Mouse (Mus musculus): Measurements from ENCODE around the gene Wapl. TPM values are rescaled to one million over a fixed set of nuclear protein-coding genes. Genes with fewer than 3 reads are reported as not detected.
A peak's percentile ranks its signal among the peaks of the same experiment; 100 is the strongest.

The Wapl gene
- polyA plus RNA-seq, 1 experiment from 2014 or later: 66.3 TPM

DNA sequence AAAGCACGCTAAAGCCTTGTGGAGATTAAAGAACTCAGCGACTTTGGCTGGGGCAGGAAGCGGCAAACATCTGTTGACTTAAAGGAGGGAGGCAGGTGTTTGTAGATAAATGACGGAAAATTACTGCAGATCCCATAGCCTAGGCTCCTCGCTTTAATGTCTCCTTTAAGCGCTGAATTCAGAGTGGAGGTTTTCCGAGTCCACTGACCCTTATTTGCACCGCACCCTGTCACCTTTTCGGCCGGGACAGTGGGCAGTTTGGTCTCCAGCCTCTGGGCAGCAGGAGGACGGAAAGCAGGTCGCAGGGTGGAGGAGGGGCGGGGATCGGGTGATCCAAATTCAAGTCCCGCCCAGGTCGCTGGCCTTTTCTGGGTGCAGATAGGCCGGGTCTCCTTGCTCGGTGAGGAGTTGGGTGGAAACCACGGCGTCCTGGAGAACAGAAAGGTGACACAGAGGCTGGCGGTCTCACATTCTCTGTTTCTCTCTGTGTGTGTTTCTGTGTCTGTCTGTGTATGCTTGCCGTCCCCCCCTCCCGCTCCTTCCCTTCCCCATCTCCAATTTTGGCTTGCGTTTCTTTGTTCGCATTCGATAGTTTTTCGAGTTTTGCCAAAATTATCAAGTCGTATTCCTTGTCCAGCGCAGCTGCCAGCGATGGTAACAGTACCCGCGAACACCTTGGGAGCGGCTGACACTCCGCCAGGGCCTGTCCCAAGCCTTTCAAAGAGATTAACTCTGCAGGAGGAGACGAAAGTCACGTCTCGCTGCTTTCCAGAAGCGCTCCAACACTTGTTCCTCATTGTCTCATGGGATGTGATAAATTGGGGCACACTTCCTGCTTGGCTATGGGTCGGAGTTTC lies 11.9 kb upstream of the Wapl start:
- no peaks in the 10 kb centered on the region for H3K27me3 ChIP-seq
- no peak for TF ChIP-seq CTCF (IDR thresholded peaks at IDR 0.05)
- CTCF ChIA-PET: no interaction called here
- in situ Hi-C loops (cut with MboI; ENCODE audit: low pct_unique_long_range_greater_than_20kb): no loop called here
- DNase-seq (ENCODE audit: low read depth, low spot score) (no peak), ATAC-seq (no peak)
- POLR2A ChIA-PET: no interaction called here

DNA sequence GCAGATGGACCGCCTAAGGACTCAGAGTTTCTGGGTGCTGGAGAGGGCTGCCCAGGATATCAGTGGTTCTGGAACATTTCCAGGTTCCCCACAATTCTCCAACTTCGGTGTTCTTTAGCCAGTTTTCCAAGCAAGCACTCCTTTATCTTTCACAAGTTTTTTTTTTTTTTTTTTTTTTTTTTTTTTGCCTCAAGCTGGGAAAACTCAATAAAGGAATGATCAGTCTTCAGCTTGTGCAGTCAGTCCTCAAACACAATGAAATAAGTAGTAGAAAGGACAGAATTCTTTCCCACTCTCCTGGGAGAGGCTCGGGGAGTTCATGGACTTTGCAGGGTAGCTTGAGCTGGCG lies 11.3 kb upstream of the Wapl start:
- TF ChIP-seq CTCF (IDR thresholded peaks at IDR 0.05): no peak
- CTCF ChIA-PET: no interaction called here
- ATAC-seq (no peak), DNase-seq (ENCODE audit: low read depth, low spot score) (no peak)
- H3K27me3 ChIP-seq: no peaks in the 10 kb centered on the region
- POLR2A ChIA-PET: no interaction called here
- in situ Hi-C loops (cut with MboI; ENCODE audit: low pct_unique_long_range_greater_than_20kb): no loop called here

DNA sequence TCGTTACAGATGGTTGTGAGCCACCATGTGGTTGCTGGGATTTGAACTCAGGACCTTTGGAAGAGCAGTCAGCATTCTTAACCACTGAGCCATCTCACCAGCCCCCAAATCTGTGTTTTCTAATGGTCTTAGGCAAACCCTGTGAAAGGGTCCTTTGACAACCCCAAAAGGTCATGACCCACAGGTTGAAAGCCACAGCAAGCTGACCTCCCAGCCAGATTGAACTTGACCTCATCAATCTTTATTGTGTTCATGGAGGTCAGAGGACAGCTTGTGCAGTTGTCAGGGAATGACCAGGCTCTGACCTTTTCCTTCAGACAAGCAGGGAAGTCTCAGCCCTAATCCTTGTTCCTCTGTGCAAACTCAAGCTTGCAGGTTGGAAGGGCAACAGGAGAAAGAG lies 10.3 kb upstream of the Wapl start:
- ChIA-PET CTCF (no interaction called here), POLR2A (no interaction called here)
- TF ChIP-seq CTCF (IDR thresholded peaks at IDR 0.05): no peak
- no peaks in the 10 kb centered on the region for H3K27me3 ChIP-seq
- DNase-seq (ENCODE audit: low read depth, low spot score): no peak
- no peak for ATAC-seq
- in situ Hi-C loops (cut with MboI; ENCODE audit: low pct_unique_long_range_greater_than_20kb): no loop called here

DNA sequence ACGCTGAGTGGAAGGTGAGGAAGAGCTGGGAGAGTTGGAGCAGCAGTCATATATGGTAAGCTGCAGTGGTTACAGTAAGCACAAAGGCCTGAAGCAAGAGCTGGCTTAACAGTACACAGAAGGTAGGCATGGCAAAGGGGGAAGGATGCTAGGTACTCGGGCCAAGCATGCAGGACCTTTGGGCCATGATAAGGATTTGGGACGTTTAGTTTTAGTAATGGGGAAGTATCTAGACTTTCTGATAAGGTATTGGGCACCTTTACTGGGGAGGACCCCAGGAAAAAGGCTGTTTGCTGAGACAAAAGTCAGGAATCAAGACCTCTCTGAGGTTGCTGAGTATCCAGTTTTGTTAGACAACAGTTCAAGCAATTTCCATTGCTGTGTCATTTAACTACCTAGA lies 4.6 kb upstream of the Wapl start:
- in situ Hi-C loops (cut with MboI; ENCODE audit: low pct_unique_long_range_greater_than_20kb): no loop called here
- ChIA-PET CTCF (no interaction called here), POLR2A (no interaction called here)
- TF ChIP-seq CTCF (IDR thresholded peaks at IDR 0.05): no peak
- ATAC-seq (no peak), DNase-seq (ENCODE audit: low read depth, low spot score) (no peak)
- H3K27me3 ChIP-seq: no peaks in the 10 kb centered on the region

DNA sequence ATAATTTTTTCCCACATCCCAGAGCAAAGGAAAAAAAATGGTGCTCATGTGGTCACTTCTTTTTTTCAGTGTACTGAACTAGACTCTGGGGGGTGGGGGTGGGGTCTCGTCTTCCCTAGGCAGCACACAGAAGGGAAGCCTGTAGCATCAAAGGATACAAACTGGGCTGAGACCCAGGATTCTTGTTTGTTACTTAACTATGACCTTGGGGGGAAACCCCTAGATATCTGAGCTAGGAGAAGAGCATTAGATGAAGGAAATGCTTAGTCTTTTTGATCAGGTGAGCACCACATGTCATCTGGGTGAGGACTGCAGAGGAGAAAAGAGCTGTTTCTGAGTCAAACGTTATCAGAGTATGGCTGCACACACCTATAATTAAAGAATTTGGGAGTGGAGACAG lies 3.5 kb upstream of the Wapl start:
- ChIA-PET CTCF (no interaction called here), POLR2A (no interaction called here)
- no peaks in the 10 kb centered on the region for H3K27me3 ChIP-seq
- in situ Hi-C loops (cut with MboI; ENCODE audit: low pct_unique_long_range_greater_than_20kb): no loop called here
- ATAC-seq: no peak
- no peak for TF ChIP-seq CTCF (IDR thresholded peaks at IDR 0.05)
- no peak for DNase-seq (ENCODE audit: low read depth, low spot score)

DNA sequence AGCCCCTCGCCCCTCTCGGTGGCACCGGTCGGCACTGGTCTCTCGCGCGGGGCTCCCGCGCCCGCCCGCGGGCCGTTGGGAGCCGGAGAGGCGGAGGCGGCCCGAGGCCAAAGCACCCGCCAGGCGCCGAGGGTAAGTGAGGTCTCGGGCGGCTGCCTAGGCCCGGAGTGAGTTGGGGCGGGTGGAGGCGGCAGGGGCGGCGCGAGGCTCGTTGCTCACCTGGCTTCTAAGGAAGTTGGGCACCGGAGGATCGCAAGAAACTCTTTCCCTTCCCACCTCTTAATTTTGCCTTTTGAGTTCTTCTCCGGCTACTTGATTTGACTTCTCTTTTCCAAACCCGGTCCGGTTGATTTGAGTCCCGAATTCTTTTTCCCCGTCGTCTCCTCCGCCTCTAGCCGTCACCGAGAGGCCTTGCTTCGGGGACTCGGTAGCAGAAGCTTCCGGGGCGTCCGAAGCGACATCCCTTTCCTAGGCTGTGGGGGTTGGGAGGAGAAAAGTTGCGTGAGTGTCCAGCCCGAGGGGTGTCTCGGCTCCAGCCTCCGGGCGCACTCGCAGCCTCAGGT lies 582 bp downstream of the Wapl start:
- no peak for TF ChIP-seq CTCF (IDR thresholded peaks at IDR 0.05)
- in situ Hi-C loops (cut with MboI; ENCODE audit: low pct_unique_long_range_greater_than_20kb): no loop called here

DNA sequence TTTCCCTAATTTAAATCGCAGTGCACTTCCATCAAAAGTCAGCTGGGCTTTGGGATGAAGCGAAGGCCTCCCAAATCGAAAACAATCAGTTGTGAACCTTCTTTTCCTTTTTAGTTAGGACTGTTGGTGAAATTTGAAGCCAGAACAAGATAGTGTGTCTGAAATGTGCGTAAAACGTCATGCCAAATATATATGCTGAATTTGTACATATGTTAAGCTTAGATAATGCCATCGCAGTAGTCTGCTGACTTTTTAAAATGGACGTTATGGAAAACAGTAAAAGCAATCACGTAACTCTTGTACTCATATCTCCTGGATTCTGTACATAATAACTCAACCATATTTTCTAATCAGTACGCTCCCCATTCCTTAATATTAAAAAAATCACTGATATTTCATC lies 1.2 kb downstream of the Wapl start:
- in situ Hi-C loops (cut with MboI; ENCODE audit: low pct_unique_long_range_greater_than_20kb): no loop called here
- ChIA-PET CTCF (no interaction called here), POLR2A (no interaction called here)
- no peak for TF ChIP-seq CTCF (IDR thresholded peaks at IDR 0.05)
- DNase-seq (ENCODE audit: low read depth, low spot score) (no peak), ATAC-seq (no peak)
- no peaks in the 10 kb centered on the region for H3K27me3 ChIP-seq

More for the DNA sequence above, 582 bp downstream of the Wapl start:
- ChIA-PET POLR2A (interaction anchor here (1.0 to 1.4 kb wide), 2 partner anchors 9 to 25 kb away, joined by 3 read pairs; no protein-coding TSS in a partner anchor), CTCF (no interaction called here)
- ATAC-seq (peak; percentile 37), DNase-seq (ENCODE audit: low read depth, low spot score) (no peak)
- H3K27me3 ChIP-seq: no peaks in the 10 kb centered on the region

DNA sequence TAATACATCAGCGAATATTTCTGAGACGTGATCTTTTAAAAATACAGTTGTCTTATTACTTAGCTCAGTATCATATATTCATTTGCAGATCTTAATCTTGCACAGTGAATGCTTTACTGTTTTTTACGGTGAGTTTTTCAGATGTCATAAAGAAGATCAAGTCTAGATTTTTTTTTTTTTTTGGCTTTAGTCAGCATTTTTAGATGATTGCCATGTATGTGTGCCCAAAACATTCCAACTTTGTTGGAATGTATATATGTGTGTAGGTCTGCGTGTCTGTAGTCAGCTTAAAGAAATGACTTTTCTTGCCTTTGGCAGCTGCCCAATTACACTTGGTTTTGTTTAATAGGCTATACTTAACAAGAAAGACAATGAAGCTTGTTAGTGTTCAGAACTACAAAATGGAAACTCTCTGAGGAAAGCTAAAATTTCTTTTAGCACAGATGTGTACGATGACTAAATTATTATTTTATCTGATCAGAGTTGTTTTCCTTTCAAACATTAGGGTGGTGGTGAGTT lies 1.7 kb downstream of the Wapl start:
- H3K27me3 ChIP-seq: no peaks in the 10 kb centered on the region
- POLR2A ChIA-PET: no interaction called here
- in situ Hi-C loops (cut with MboI; ENCODE audit: low pct_unique_long_range_greater_than_20kb): no loop called here
- ATAC-seq: no peak
- CTCF ChIA-PET: no interaction called here
- DNase-seq (ENCODE audit: low read depth, low spot score): no peak
- TF ChIP-seq CTCF (IDR thresholded peaks at IDR 0.05): no peak

DNA sequence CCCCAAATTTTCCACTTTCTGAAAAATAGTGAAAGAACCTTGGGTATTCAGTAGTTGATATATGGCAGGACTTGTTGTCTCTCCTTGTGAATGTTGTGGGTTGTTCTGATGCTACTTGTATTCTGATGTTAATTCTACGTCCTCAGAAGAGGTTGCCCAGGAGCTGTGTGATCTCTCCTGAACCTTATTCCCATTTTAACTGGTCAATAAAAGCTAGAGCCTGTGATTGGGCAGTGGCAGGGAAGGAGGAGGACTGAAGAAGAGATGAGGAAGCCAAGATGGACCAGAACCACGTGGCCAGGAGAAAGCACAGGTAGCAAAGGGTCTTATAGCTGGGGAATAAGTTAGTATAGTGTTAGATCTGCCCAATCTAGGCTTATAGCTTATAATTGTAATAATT lies 7.1 kb downstream of the Wapl start:
- POLR2A ChIA-PET: interaction anchor here (0.7 kb wide), 1 partner anchor 154 kb away, joined by 3 read pairs; no protein-coding TSS in a partner anchor
- in situ Hi-C loops (cut with MboI; ENCODE audit: low pct_unique_long_range_greater_than_20kb): loop anchor here (5.0 kb wide), 1 partner anchor 46 kb away; no protein-coding TSS in a partner anchor
- no peak for TF ChIP-seq CTCF (IDR thresholded peaks at IDR 0.05)
- CTCF ChIA-PET: no interaction called here
- no peaks in the 10 kb centered on the region for H3K27me3 ChIP-seq
- DNase-seq (ENCODE audit: low read depth, low spot score) (no peak), ATAC-seq (no peak)

DNA sequence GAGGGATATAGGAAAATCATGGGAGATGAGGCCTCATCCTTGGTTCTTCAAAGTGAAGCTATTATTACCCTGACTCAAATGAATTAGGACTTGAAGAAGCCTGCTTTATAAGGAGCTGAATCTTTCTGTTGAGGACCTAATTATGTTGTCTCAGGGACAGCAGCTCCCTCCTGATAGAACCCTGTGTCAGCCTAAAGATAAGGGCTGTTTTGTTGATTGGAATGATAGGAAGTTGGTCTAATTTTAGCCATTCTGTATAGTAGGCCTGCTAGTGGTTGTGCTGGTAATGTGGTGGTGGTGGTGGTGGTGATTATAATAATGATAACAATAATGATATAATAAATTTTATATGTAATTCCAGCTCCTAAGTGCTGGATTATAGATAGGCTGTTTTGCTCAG lies 11.3 kb downstream of the Wapl start:
- ChIA-PET POLR2A (interaction anchor here (0.6 kb wide), 1 partner anchor 9 kb away, joined by 3 read pairs; no protein-coding TSS in a partner anchor), CTCF (interaction anchor here (1.1 to 1.6 kb wide), 2 partner anchors 8 to 9 kb away, joined by 3 to 7 read pairs; no protein-coding TSS in a partner anchor)
- in situ Hi-C loops (cut with MboI; ENCODE audit: low pct_unique_long_range_greater_than_20kb): loop anchor here (5.0 kb wide), 1 partner anchor 42 kb away; no protein-coding TSS in a partner anchor
- TF ChIP-seq CTCF (IDR thresholded peaks at IDR 0.05): no peak
- no peak for DNase-seq (ENCODE audit: low read depth, low spot score)
- H3K27me3 ChIP-seq: no peaks in the 10 kb centered on the region
- no peak for ATAC-seq

DNA sequence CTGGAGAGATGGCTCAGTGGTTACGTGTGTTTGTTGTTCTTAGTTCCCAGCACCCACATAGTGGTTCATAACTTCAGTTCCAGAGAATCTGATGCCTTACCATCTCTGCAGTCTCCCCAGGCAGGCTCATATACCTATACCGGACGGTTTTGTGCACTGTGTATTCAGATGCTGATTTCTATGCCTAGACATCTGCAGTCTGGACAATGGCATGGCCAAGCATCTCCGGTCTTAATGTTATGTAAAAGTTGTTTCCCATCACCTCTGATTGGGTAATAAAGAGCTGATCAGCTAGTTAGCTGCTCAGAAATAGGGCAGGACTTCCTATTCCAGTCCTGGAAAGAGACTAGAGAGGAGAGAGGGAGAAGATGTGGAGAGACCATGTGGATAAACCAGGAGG lies 20.2 kb downstream of the Wapl start:
- TF ChIP-seq CTCF (IDR thresholded peaks at IDR 0.05): no peak
- CTCF ChIA-PET: interaction anchor here (0.9 to 2.1 kb wide), 3 partner anchors 9 to 75 kb away, joined by 3 to 7 read pairs (median 3); no protein-coding TSS in a partner anchor
- POLR2A ChIA-PET: interaction anchor here (0.8 kb wide), 1 partner anchor 9 kb away, joined by 3 read pairs; no protein-coding TSS in a partner anchor

More for the DNA sequence above, 20.2 kb downstream of the Wapl start:
- in situ Hi-C loops (cut with MboI; ENCODE audit: low pct_unique_long_range_greater_than_20kb): no loop called here
- no peaks in the 10 kb centered on the region for H3K27me3 ChIP-seq
- DNase-seq (ENCODE audit: low read depth, low spot score) (no peak), ATAC-seq (no peak)

All from Patski (cell line).